Mouse (Mus musculus): Measurements from ENCODE around the gene Gzf1.

The Gzf1 gene

GRCm38 (mm10) chr2:148706409-148707201 is 25.8 kb downstream of the Gzf1 start:
- peak; percentile 13 for DNase-seq (ENCODE audit: extremely low spot score, low spot score)

GRCm38 (mm10) chr2:148707202-148707530 is 26.3 kb downstream of the Gzf1 start:
- DNase-seq (ENCODE audit: extremely low spot score, low spot score): no peak

- no peak for DNase-seq (ENCODE audit: extremely low spot score, low spot score)
Observed at GRCm38 (mm10) chr2:148712326-148712725, 31.5 kb downstream of the Gzf1 start.

GRCm38 (mm10) chr2:148717072-148717471 is 36.2 kb downstream of the Gzf1 start:
- no peak for DNase-seq (ENCODE audit: extremely low spot score, low spot score)

- DNase-seq (ENCODE audit: extremely low spot score, low spot score): no peak
Observed at GRCm38 (mm10) chr2:148719271-148719995, 38.6 kb downstream of the Gzf1 start.

GRCm38 (mm10) chr2:148731614-148732326 is 50.9 kb downstream of the Gzf1 start:
- peak; percentile 46 for DNase-seq (ENCODE audit: extremely low spot score, low spot score)

- DNase-seq (ENCODE audit: extremely low spot score, low spot score): peak; percentile 89
Observed at GRCm38 (mm10) chr2:148732327-148733000, 51.6 kb downstream of the Gzf1 start, which contains the start of gene Napb. Napb (minus strand) TSS chr2:148732467.

Measured in neural tube, embryonic 10.5 days (tissue).